Mouse (Mus musculus) small intestine, adult 2 months (tissue): ENCODE data around the gene Plin1. TPM values are rescaled to one million over a fixed set of nuclear protein-coding genes. Genes with fewer than 3 reads are reported as not detected.

Experiments used
- H3K27ac ChIP-seq: fragments of 200-500 bp; 2 replicates; pipeline ENCODE4 v1.5.1; 2012; ENCODE audit warnings: low read depth, low read length, control low read depth, inconsistent platforms; ENCODE audit not compliant: insufficient read depth
- H3K27me3 ChIP-seq: fragments of 200-500 bp; 2 replicates; pipeline ENCODE4 v1.6.1; 2012; ENCODE audit warnings: mild to moderate bottlenecking, moderate library complexity, low read length, inconsistent platforms; ENCODE audit not compliant: control insufficient read depth, insufficient read depth
- H3K36me3 ChIP-seq: fragments of 200-500 bp; 2 replicates; pipeline ENCODE4 v1.6.1; 2012; ENCODE audit warnings: mild to moderate bottlenecking, low read length, control low read depth, inconsistent platforms; ENCODE audit not compliant: control insufficient read depth, insufficient read depth
- H3K4me1 ChIP-seq: fragments of 200-500 bp; 2 replicates; pipeline ENCODE4 v1.6.1; 2012; ENCODE audit warnings: low read length, inconsistent platforms, mixed read lengths; ENCODE audit not compliant: control insufficient read depth, insufficient read depth, insufficient read length
- H3K4me3 ChIP-seq: fragments of 200-500 bp; 2 replicates; pipeline ENCODE4 v1.5.1; 2012; ENCODE audit warnings: low read depth, mild to moderate bottlenecking, control low read depth, inconsistent platforms, low read length, moderate library complexity
- CTCF ChIP-seq: fragments of 200-500 bp; IDR thresholded peaks from 2 replicates; pipeline ENCODE4 v1.5.1; 2012; ENCODE audit warnings: low read depth, mild to moderate bottlenecking, control low read depth, inconsistent platforms, low read length, moderate library complexity, mixed read lengths; ENCODE audit not compliant: insufficient replicate concordance, insufficient read length; ENCODE audit errors: extremely low read depth
- POLR2A ChIP-seq: fragments of 200-500 bp; IDR thresholded peaks from 2 replicates; pipeline ENCODE4 v1.6.1; 2012; ENCODE audit warnings: low read depth, mild to moderate bottlenecking, control low read depth, inconsistent platforms, low read length, moderate library complexity
- WGBS: fragments of 180-500 bp; shearing (Covaris S2); methylation state at CpG from one replicate; pipeline ENCODE4 v1.1.7; 2018; 5-methylcytosine and 5-hydroxymethylcytosine counted together
- polyA plus RNA-seq: library from polyadenylated mRNA; depleted of rRNA; stranded (reverse); fragments of >200 nt; gene quantifications from 2 replicates; pipeline ENCODE4 v1.2.3, GENCODE M21; 2012; rRNA removed

Plin1 gene
- polyA plus RNA-seq, 1 experiment: 1.5 TPM

DNA sequence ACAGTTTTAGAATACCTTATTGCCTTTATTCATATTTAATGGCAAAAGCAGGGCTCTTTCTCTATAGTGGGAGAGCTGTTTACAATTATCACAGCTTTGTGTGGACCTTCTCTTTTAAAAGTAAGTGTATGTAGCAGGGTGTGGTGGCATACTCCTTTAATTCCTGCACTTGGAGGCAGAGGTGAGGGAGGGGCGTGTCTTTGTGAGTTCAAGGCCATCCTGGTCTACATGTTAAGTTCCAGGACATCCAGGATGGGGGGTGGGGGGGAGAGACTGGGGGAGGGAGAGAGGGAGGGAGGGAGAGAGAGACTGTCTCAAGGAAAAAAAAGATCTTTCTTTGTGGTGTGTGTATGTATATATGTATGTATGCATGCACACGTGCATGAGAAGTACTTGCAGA lies 52.5 kb downstream of the Plin1 start:
- 82% methylated on average over 2 of the region's 2 CpGs for WGBS
- Histone ChIP-seq H3K4me1 (no peaks in the 10 kb centered on the region), H3K27ac (no peak overlapping the region), H3K36me3 (peaks cover 19% of the 10 kb centered on the region), H3K4me3 (no peak overlapping the region), H3K27me3 (no peaks in the 10 kb centered on the region)
- TF ChIP-seq CTCF (no peak), POLR2A (no peak)

GRCm38 (mm10) chr7:79679186-79679585 lies 53.5 kb downstream of the Plin1 start:
- TF ChIP-seq POLR2A: no peak
- no peak for TF ChIP-seq CTCF
- Histone ChIP-seq H3K27me3 (no peaks in the 10 kb centered on the region), H3K36me3 (peaks cover 19% of the 10 kb centered on the region), H3K4me3 (no peak overlapping the region), H3K27ac (no peak overlapping the region), H3K4me1 (no peaks in the 10 kb centered on the region)

DNA sequence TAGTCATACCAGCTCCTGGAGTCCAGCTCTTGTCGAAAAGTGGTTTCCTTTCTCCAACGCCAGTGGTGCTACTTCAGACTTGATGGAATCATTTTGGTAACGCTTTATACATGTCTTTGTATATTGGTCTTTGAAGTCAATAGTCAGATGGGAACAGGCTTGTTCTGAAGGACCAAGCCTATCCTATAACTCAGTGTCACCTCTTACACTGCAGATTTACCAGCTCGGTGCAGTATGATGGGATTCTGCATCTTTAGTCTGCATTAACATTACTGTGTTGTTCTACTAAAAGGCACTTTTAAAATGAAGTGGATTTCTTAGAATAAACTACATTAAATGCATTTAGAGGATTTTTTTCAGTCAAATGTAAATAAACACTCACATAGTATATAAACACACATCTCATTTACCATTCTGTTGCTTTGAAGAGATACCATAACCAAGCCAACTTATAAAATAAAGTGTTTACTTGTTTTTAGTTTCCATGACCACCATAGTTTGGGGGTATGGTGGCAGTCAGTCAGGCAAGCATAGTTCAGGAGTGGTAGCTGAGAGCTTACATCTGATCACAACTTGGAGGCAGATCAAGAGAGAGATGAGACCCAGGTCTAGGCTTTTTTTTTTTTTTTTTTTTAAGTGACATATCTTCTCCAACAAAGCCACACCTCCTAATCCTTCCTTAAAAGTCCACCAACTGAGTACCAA lies 61.7 kb downstream of the Plin1 start:
- Histone ChIP-seq H3K27ac (no peak overlapping the region), H3K4me3 (no peak overlapping the region), H3K4me1 (no peaks in the 10 kb centered on the region), H3K36me3 (peaks cover 21% of the 10 kb centered on the region), H3K27me3 (no peaks in the 10 kb centered on the region)
- no peak for TF ChIP-seq CTCF
- no peak for TF ChIP-seq POLR2A
- WGBS: 87% methylated on average over 4 of the region's 4 CpGs

Other genes with a start within 250 kb of the Plin1 start
- not detected in 2 replicates for gene Rhcg, start 115.2 kb downstream of the Plin1 start, polyA plus RNA-seq
- 0.85 and 1.1 TPM in 2 replicates for gene Ticrr, start 72.7 kb downstream of the Plin1 start, polyA plus RNA-seq
- gene Kif7, start 17.2 kb downstream of the Plin1 start, polyA plus RNA-seq: 0.39 and 0.86 TPM in 2 replicates
- 13.8 and 17.9 TPM in 2 replicates for gene Pex11a, start 10.2 kb upstream of the Plin1 start, polyA plus RNA-seq
- gene Wdr93, start 10.3 kb upstream of the Plin1 start, polyA plus RNA-seq: 0.06 and 0.08 TPM in 2 replicates
- 0.28 and 1.2 TPM in 2 replicates for gene Mesp1, start 60.9 kb upstream of the Plin1 start, polyA plus RNA-seq
- 0.33 TPM in 2 replicates for gene Mesp2, start 77.8 kb upstream of the Plin1 start, polyA plus RNA-seq
- gene Anpep, start 128.2 kb upstream of the Plin1 start, polyA plus RNA-seq: 1,432 and 7,549 TPM in 2 replicates
- 5.2 and 10.4 TPM in 2 replicates for gene Ap3s2, start 187.7 kb upstream of the Plin1 start, polyA plus RNA-seq
- 21.3 and 23.2 TPM in 2 replicates for gene Arpin, start 202.5 kb upstream of the Plin1 start, polyA plus RNA-seq